Mouse (Mus musculus) embryonic facial prominence, embryonic 10.5 days (tissue): ENCODE data around the gene Gm5926. TPM values are rescaled to one million over a fixed set of nuclear protein-coding genes. Genes with fewer than 3 reads are reported as not detected.
"Not testable (repeated sequence)": the region's sequence is repeated elsewhere in the genome, so short reads cannot be mapped to it uniquely, and the experiment has no call there.

Experiments
- DNase-seq: peaks from one replicate; pipeline ENCODE4 v3.0.0-alpha.2; 2017; ENCODE audit warnings: low spot score
- H3K27ac ChIP-seq: fragments of 300-500 bp; sonication (generic); replicated peaks from 2 replicates; pipeline ENCODE4 v1.5.1; 2016; ENCODE audit warnings: mild to moderate bottlenecking
- H3K27me3 ChIP-seq: fragments of 300-500 bp; sonication (generic); replicated peaks from 2 replicates; pipeline ENCODE4 v1.6.1; 2016; ENCODE audit warnings: low read depth, mild to moderate bottlenecking; ENCODE audit not compliant: poor library complexity, severe bottlenecking
- H3K36me3 ChIP-seq: fragments of 300-500 bp; sonication (generic); replicated peaks from 2 replicates; pipeline ENCODE4 v1.6.1; 2016; ENCODE audit warnings: mild to moderate bottlenecking, moderate library complexity
- H3K4me1 ChIP-seq: fragments of 300-500 bp; sonication (generic); 2 replicates; pipeline ENCODE4 v1.6.1; 2016
- H3K4me3 ChIP-seq: fragments of 300-500 bp; sonication (generic); 2 replicates; pipeline ENCODE4 v1.5.1; 2016; ENCODE audit warnings: mild to moderate bottlenecking, moderate library complexity
- H3K9me3 ChIP-seq: fragments of 300-500 bp; sonication (generic); 2 replicates; pipeline ENCODE4 v1.6.1; 2016; ENCODE audit warnings: mild to moderate bottlenecking
- WGBS: fragments of 180-500 bp; shearing (Covaris S2); methylation state at CpG from one replicate; pipeline ENCODE4 v1.1.7; 2016; 5-methylcytosine and 5-hydroxymethylcytosine counted together
- polyA plus RNA-seq: library from polyadenylated mRNA; unstranded; fragments of >200 nt; fragmentation: Nextera tagmentation; extraction: Ambion mirVana; gene quantifications from 2 replicates; pipeline ENCODE4 v1.2.1, GENCODE M21; 2016

The Gm5926 gene
- not detected in 2 replicates for polyA plus RNA-seq

DNA sequence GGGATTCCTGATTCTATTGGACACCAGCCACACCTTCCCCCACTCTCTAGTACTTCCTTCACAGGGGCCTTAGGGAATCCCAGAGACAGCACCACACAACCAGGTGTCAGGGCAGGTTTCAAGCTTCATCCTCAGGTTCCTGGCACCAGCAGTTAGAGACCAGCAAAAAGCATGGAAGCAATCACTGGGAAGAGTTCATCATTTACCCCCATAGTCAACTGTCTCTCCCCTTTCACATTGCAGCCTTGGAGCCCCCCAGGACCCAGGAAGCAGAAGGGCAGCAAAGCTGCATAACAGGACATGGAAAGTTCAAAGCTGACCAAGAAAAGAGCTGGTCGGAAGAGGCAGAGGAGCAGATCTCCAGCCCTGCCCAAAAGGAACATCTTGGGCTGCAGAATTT, at the start of gene Gm5926:
Gene Gm5926 (plus strand): TSS at position 301 of the 400 bp plus-strand sequence.
- H3K4me3 ChIP-seq, H3K27me3 ChIP-seq, DNase-seq, H3K4me1 ChIP-seq, H3K9me3 ChIP-seq, H3K36me3 ChIP-seq, H3K27ac ChIP-seq: not testable (repeated sequence)
- WGBS = no CpG with 5 or more reads among the region's 1 CpGs

DNA sequence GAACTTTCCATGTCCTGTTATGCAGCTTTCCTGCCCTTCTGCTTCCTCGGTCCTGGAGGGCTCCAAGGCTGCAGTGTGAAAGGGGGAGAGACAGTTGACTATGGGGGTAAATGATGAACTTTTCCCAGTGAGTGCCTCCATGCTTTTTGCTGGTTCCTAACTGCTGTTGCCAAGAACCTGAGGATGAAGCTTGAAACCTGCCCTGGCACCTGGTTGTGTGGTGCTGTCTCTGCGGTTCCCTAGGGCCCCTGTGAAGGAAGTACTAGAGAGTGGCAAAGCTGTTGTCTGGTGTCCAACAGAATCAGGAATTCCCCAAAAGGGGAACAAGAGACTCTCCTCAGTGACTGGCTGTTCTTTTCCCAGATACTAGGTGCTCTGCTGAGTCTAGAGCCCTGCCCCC, 49.5 kb upstream of the Gm5926 start:
- H3K4me3 ChIP-seq, H3K4me1 ChIP-seq, H3K36me3 ChIP-seq, H3K27me3 ChIP-seq, DNase-seq, H3K27ac ChIP-seq: not testable (repeated sequence)
- WGBS = 93% methylated on average over 1 of the region's 2 CpGs
- H3K9me3 ChIP-seq = peaks cover 22% of the 10 kb centered on the region

DNA sequence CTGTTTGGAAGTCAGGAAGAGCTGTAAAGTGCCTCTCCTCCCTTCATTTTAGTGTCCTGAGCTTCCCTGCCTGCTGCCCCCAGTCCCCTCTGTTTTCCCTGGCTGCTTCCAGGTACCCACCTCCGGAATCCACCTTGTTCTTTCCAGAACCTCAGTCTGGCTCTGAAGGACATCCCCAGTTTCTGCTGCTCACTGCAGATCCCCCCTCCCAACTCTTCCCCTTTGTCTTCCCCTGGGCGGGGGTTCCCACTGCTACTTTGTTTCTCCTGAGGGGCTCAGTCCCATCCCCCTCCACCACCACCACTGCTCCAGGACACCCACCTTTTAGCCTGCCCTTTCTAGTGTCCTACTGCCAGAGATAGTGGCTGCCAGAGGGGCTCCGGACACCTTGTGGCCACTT, 49.1 kb upstream of the Gm5926 start:
- not testable (repeated sequence) for H3K4me1 ChIP-seq, H3K36me3 ChIP-seq, H3K27me3 ChIP-seq, H3K27ac ChIP-seq, DNase-seq, H3K4me3 ChIP-seq
- 86% methylated on average over 3 of the region's 3 CpGs for WGBS
- H3K9me3 ChIP-seq = peaks cover 22% of the 10 kb centered on the region

Other genes starting within 250 kb of the Gm5926 start
- gene Btbd35f1, start 90.7 kb upstream of the Gm5926 start, polyA plus RNA-seq = not detected in 2 replicates
- not detected in 2 replicates for gene Btbd35f21, start 75.4 kb downstream of the Gm5926 start, polyA plus RNA-seq
- not detected in 2 replicates for gene Btbd35f30, start 243.9 kb downstream of the Gm5926 start, polyA plus RNA-seq